ENCODE assay signal across 13 mouse cellular contexts in the genomic region with DNA sequence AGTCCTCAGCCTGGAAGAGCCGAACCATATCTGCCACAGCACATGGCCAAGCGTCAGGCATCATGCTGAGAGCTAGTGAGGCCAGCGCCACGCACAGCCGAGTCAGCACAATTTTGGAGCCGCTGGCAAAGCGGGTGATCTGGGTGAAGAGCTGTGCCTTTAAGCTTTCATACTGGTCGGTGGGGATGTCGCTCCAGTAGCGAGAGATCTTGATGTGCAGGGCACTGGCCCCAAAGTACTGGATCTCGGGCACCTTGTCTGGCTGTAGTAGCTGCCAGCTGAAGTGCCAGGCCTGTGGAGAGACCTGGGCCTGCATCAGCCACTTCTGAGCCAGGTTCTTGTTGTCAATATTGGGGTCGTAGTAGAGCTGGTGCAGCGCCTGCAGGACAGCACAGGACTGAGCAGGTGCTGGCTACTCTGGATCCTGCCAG. TPM values are rescaled to one million over a fixed set of nuclear protein-coding genes. Genes with fewer than 3 reads are reported as not detected.
DNase-seq lines count a peak whose midpoint lies in the region; ATAC-seq and TF ChIP-seq lines count a peak whose summit lies in the region.
"Had no signal": no experiment of that assay in that cellular context is flagged by ENCODE, and none has a peak within 500 bp of the region (broad histone marks: within the 10 kb centered on the region; RNA-seq: fewer than 3 reads in every experiment).

No protein-coding gene starts in this region.

- ATAC-seq in forebrain, postnatal 0 days: no peak

- peak overlapping the region; percentile 33; the same call in 1 of the 2 replicates for H3K9ac ChIP-seq in forebrain, postnatal 0 days
- H3K9ac ChIP-seq: limb, embryonic 12.5 days; stomach, embryonic 15.5 days had no signal

- peak overlapping the region; percentile 92 for H3K27ac ChIP-seq in cerebellum, adult 2 months (ENCODE audit: insufficient read depth, low read length)
- no peak overlapping the region for H3K27ac ChIP-seq in forebrain, postnatal 0 days (ENCODE audit: low read depth, low read length)
- H3K27ac ChIP-seq: limb, embryonic 12.5 days; stomach, embryonic 15.5 days had no signal

- WGBS in cerebellum, adult 2 months: 10% methylated on average over 13 of the region's 13 CpGs
- WGBS in forebrain, postnatal 0 days: 87% methylated on average over 13 of the region's 13 CpGs

- intact Hi-C loops in heart, postnatal 36 days (cut with DNase I): no loop called here

- TF ChIP-seq POLR2A in cerebellum, adult 2 months (IDR thresholded peaks at IDR 0.05; ENCODE audit: borderline replicate concordance, insufficient read depth, low read length): no peak

- peak overlapping the region; percentile 100; the same call in 1 of the 2 replicates for H3K4me2 ChIP-seq in forebrain, postnatal 0 days (ENCODE audit: low read depth)
- H3K4me2 ChIP-seq: stomach, embryonic 15.5 days had no signal

- no peaks in the 10 kb centered on the region for H3K9me3 ChIP-seq in E14TG2a.4 (ENCODE audit: low read length)
- no peaks in the 10 kb centered on the region for H3K9me3 ChIP-seq in forebrain, postnatal 0 days (ENCODE audit: low read length)
- H3K9me3 ChIP-seq: limb, embryonic 12.5 days; megakaryocyte, embryonic 14.5 days; stomach, embryonic 15.5 days had no signal

- peaks cover 56% of the 10 kb centered on the region for H3K36me3 ChIP-seq in E14TG2a.4 (ENCODE audit: insufficient read depth, low read length)
- H3K36me3 ChIP-seq in forebrain, postnatal 0 days (ENCODE audit: insufficient read depth): peaks cover 16% of the 10 kb centered on the region; the same call in 1 of the 2 replicates

- H3K4me1 ChIP-seq in E14TG2a.4 (replicated peaks; ENCODE audit: low read depth, low read length): peaks cover 43% of the 10 kb centered on the region
- H3K4me1 ChIP-seq in cerebellum, adult 2 months (ENCODE audit: control insufficient read depth, insufficient read depth, low read length): peaks cover 29% of the 10 kb centered on the region
- H3K4me1 ChIP-seq in forebrain, postnatal 0 days (ENCODE audit: insufficient read depth): peaks cover 43% of the 10 kb centered on the region

- H3K4me3 ChIP-seq in E14TG2a.4 (replicated peaks; ENCODE audit: low read length): peak overlapping the region; percentile 95
- peak overlapping the region; percentile 98 for H3K4me3 ChIP-seq in cerebellum, adult 2 months (replicated peaks; ENCODE audit: insufficient read depth, low read depth, low read length)
- no peak overlapping the region for H3K4me3 ChIP-seq in forebrain, postnatal 0 days (ENCODE audit: low read depth, low read length)
- H3K4me3 ChIP-seq: limb, embryonic 12.5 days; megakaryocyte, embryonic 14.5 days; stomach, embryonic 15.5 days had no signal

- no peak for TF ChIP-seq CTCF in E14TG2a.4 (conservative IDR thresholded peaks at IDR 0.05; ENCODE audit: low read length)
- TF ChIP-seq CTCF in cerebellum, adult 2 months (IDR thresholded peaks at IDR 0.05; ENCODE audit: borderline replicate concordance, insufficient read depth, low read depth, low read length): no peak
- no peak for TF ChIP-seq CTCF in forebrain, postnatal 0 days (IDR thresholded peaks at IDR 0.05; ENCODE audit: low read depth)

- H3K27me3 ChIP-seq in E14TG2a.4 (ENCODE audit: insufficient read depth, low read length): no peaks in the 10 kb centered on the region
- H3K27me3 ChIP-seq in cerebellum, adult 2 months (ENCODE audit: control insufficient read depth, insufficient read depth, low read length): no peaks in the 10 kb centered on the region
- H3K27me3 ChIP-seq in forebrain, postnatal 0 days (ENCODE audit: insufficient read depth, low read length): no peaks in the 10 kb centered on the region
- H3K27me3 ChIP-seq: limb, embryonic 12.5 days; megakaryocyte, embryonic 14.5 days; stomach, embryonic 15.5 days had no signal

- peak; percentile 92 for DNase-seq in heart, adult 11 months
- DNase-seq in heart, postnatal 36 days: no peak
- DNase-seq in cerebellum, adult 2 months: peak; percentile 82 to 83
- DNase-seq in forebrain, postnatal 0 days: no peak
- DNase-seq in adrenal gland, postnatal 4 days (ENCODE audit: low spot score in 2 of 2): no peak
- DNase-seq in adrenal gland, postnatal 10 days: no peak
- no peak for DNase-seq in thymus, postnatal 10 days (ENCODE audit: low spot score in 2 of 2)
- DNase-seq: kidney, adult 9 months; lung, adult 2 months had no signal

RNA-seq across cellular contexts. Expression of gene Ipo13, which starts 2.7 kb away (rescaled TPM):
- 10 to 100 TPM; 74.0 to 80.7 TPM for total RNA-seq in heart, postnatal 36 days (2021)
- polyA plus RNA-seq in cerebellum, adult 2 months (2012; rRNA removed): 183 and 192 TPM in 2 replicates
- total RNA-seq in forebrain, postnatal 0 days (2014; rRNA removed): 37.9 and 42.9 TPM in 2 replicates
- polyA plus RNA-seq in forebrain, postnatal 0 days (2015; fragmentation: Nextera tagmentation; extraction: Ambion mirVana): 58.1 and 61.8 TPM in 2 replicates
- total RNA-seq in adrenal gland, postnatal 4 days (2021): 10 to 100 TPM; 43.9 to 45.1 TPM
- total RNA-seq in adrenal gland, postnatal 10 days (2021): 10 to 100 TPM; 39.0 to 55.1 TPM

RNA-seq across cellular contexts. Expression of gene Artn, which starts 17.4 kb away (rescaled TPM):
- under 1 TPM in 1 of 2 experiments, not detected in 1; 0.30 TPM for total RNA-seq in heart, postnatal 36 days (2021)
- 0.38 and 0.40 TPM in 2 replicates for polyA plus RNA-seq in cerebellum, adult 2 months (2012; rRNA removed)
- 0.62 and 1.0 TPM in 2 replicates for total RNA-seq in forebrain, postnatal 0 days (2014; rRNA removed)
- polyA plus RNA-seq in forebrain, postnatal 0 days (2015; fragmentation: Nextera tagmentation; extraction: Ambion mirVana): 0.42 and 0.54 TPM in 2 replicates
- under 1 TPM; 0.45 to 0.90 TPM for total RNA-seq in adrenal gland, postnatal 4 days (2021)
- total RNA-seq in adrenal gland, postnatal 10 days (2021): under 1 TPM; 0.12 to 0.42 TPM

RNA-seq across cellular contexts. Expression of gene Dph2, which starts 20.3 kb away (rescaled TPM):
- total RNA-seq in heart, postnatal 36 days (2021): 1 to 10 TPM; 2.9 to 5.0 TPM
- polyA plus RNA-seq in cerebellum, adult 2 months (2012; rRNA removed): 16.6 and 18.0 TPM in 2 replicates
- total RNA-seq in forebrain, postnatal 0 days (2014; rRNA removed): 21.6 and 22.3 TPM in 2 replicates
- polyA plus RNA-seq in forebrain, postnatal 0 days (2015; fragmentation: Nextera tagmentation; extraction: Ambion mirVana): 16.7 and 17.4 TPM in 2 replicates
- total RNA-seq in adrenal gland, postnatal 4 days (2021): 1 to 10 TPM; 9.6 to 9.8 TPM
- total RNA-seq in adrenal gland, postnatal 10 days (2021): 1 to 10 TPM; 5.6 to 7.0 TPM

RNA-seq across cellular contexts. Expression of gene Atp6v0b, which starts 25.0 kb away (rescaled TPM):
- total RNA-seq in heart, postnatal 36 days (2021): 100 to 1,000 TPM; 116 to 120 TPM
- 669 and 676 TPM in 2 replicates for polyA plus RNA-seq in cerebellum, adult 2 months (2012; rRNA removed)
- total RNA-seq in forebrain, postnatal 0 days (2014; rRNA removed): 557 and 600 TPM in 2 replicates
- polyA plus RNA-seq in forebrain, postnatal 0 days (2015; fragmentation: Nextera tagmentation; extraction: Ambion mirVana): 599 and 626 TPM in 2 replicates
- total RNA-seq in adrenal gland, postnatal 4 days (2021): 100 to 1,000 TPM; 139 to 148 TPM
- 100 to 1,000 TPM; 145 to 149 TPM for total RNA-seq in adrenal gland, postnatal 10 days (2021)

RNA-seq across cellular contexts. Expression of gene B4galt2, which starts 28.9 kb away (rescaled TPM):
- total RNA-seq in heart, postnatal 36 days (2021): 1 to 10 TPM; 4.7 to 5.2 TPM
- polyA plus RNA-seq in cerebellum, adult 2 months (2012; rRNA removed): 41.0 and 42.0 TPM in 2 replicates
- total RNA-seq in forebrain, postnatal 0 days (2014; rRNA removed): 179 and 192 TPM in 2 replicates
- polyA plus RNA-seq in forebrain, postnatal 0 days (2015; fragmentation: Nextera tagmentation; extraction: Ambion mirVana): 89.0 and 90.6 TPM in 2 replicates
- 10 to 100 TPM; 32.6 to 34.6 TPM for total RNA-seq in adrenal gland, postnatal 4 days (2021)
- 10 to 100 TPM; 14.2 to 17.7 TPM for total RNA-seq in adrenal gland, postnatal 10 days (2021)

Comparison
In these comparisons a context has a peak if more than half of its experiments do, and no peak if none do; other contexts are left out.
1. DNase-seq: peak in heart, adult 11 months (single experiment) and cerebellum, adult 2 months (2 of 2); none in heart, postnatal 36 days (0 of 2), forebrain, postnatal 0 days (single experiment), adrenal gland, postnatal 4 days (0 of 2), adrenal gland, postnatal 10 days (single experiment) and thymus, postnatal 10 days (0 of 2).